Mouse (Mus musculus) hematopoietic stem cell, adult 5-6 weeks (primary cell): ENCODE measurements around the gene Erc2. TPM values are rescaled to one million over a fixed set of nuclear protein-coding genes. Genes with fewer than 3 reads are reported as not detected.
"Not testable (repeated sequence)": the region's sequence is repeated elsewhere in the genome, so short reads cannot be mapped to it uniquely, and the experiment has no call there.

Source experiments
- ATAC-seq, 2 experiments: fragments of 125-278 bp in 1 of 2; replicated peaks in 1 of 2; 2 replicates each; pipeline ENCODE4 v1.8.0; 2016 to 2017; ENCODE audit warnings: inconsistent platforms in 2 of 2, mild to moderate bottlenecking in 2 of 2, moderate number of reproducible peaks in 2 of 2, low read depth in 1 of 2, moderate TSS enrichment in 1 of 2; ENCODE audit not compliant: low FRiP score in 2 of 2, poor library complexity in 2 of 2, severe bottlenecking in 2 of 2, insufficient read depth in 1 of 2, low TSS enrichment in 1 of 2
- total RNA-seq: library from RNA; stranded (forward); fragments of 172-1452, 232-1000 nt; gene quantifications from 2 replicates; pipeline ENCODE4 v1.2.3, GENCODE M21; 2017

Erc2 gene
- 0.38 TPM in 1 of 2 replicates, not detected in the other for total RNA-seq

DNA sequence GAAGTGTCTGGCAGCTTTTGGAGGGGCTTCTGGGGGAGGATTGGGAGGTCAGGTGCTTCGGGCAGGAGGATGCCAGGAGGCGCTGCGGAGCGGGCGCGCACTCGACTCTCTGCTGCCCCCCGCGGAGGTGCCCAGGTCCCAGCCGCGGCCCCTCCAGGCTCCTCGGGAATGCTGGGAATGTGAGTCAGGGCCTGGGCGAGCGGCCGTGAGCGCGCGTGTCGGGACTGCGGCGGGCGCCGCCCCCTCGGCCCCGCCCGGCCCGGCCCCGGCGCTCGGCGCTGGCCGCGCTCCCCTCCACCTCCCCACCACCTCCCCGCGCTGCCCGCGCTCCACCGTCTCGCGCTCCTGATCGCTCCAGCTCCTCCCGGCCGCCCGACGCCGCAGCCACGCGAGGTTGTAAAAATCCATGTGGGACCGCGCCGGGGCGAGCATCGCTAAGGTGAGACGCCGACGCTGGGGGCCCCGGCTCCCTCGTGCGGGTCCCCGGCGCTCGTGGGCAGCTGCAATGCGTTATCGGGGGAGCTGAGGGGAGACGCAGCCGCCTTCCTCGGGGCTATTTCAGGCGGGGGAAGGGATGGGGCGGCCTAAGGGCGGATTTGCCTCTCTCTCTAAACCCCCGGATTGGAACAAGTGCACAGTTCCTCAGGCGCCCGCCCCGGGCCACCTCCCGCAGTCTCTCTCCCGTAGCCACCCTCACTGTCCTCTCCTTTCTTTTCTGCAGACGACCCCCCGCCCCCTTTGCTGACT, at the start of gene Erc2:
Erc2 (plus strand) TSS at position 253 of the 747 bp plus-strand sequence.
- ATAC-seq, result no peak

DNA sequence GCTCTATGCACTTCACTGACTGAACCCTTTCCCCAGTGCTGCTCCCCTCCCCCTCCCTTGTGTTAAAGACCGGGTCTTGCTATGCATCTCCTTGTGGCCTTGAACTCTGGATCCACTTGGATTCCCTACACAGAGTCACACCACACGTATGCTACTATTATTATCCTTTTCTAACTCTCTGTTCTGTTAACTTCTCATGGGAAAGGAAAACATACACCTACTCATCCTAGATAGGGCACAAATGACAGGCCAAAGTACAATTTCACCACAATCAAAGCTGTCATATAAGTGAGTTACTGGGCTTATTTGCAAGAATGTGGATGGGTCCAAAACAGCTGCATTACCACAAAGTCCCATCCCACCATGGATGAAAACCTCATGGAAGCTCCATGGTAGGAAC, 43.8 kb upstream of the Erc2 start:
- no peak for ATAC-seq

DNA sequence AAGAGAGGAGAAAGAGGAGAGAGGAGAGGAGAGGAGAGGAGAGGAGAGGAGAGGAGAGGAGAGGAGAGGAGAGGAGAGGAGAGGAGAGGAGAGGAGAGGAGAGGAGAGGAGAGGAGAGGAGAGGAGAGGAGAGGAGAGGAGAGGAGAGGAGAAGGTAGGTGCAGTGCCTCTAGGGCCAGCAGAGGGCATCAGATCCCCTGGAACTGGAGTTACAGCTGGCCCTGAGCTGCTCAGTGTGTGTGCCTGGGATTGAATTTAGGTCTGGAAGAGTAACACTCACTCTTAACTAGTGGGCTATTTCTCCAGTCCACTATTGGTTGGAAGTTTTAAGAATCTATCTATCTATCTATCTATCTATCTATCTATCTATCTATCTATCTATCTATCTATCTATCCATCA, 32.6 kb upstream of the Erc2 start:
- not testable (repeated sequence) for ATAC-seq

DNA sequence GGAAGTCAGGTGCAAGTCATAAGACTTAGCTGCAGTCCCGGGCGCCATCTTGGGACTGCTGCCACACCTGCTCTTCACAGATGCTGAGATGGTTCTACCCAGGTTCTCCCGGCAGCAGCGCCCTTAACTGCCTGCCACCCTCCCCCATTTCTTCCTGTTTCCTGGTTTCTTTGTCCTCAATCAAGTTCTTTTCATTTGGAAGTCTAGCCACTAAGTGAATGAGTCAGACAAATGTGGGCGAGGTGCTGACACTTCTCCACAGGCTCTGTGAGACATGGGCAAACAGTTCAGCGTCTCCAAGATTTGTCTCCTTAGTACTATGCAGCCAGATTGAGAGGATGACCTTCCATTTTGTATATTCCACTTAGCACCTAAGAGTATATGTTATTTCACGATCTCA, 30.1 kb upstream of the Erc2 start:
- ATAC-seq, result no peak

DNA sequence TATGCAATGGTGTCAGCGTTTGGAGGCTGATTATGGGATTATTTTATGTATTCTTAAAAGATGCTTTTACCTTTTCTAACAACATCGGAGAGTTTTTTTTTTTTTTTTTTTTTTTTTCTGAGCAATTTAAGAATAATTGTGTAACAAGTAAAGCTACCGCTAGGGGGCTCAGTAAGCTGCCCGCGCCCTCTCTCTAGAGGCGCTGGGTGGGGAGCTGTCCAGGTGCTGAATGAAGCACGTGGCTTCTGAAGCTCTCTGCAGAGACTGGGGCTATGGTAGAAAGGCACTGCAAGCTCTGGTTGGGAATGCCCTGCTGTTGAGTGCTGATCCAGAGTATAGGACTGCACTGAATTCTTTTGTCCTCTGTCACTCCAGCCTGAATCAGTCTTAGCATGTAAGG, 26.0 kb upstream of the Erc2 start:
- peak; percentile 86 to 93 for ATAC-seq

DNA sequence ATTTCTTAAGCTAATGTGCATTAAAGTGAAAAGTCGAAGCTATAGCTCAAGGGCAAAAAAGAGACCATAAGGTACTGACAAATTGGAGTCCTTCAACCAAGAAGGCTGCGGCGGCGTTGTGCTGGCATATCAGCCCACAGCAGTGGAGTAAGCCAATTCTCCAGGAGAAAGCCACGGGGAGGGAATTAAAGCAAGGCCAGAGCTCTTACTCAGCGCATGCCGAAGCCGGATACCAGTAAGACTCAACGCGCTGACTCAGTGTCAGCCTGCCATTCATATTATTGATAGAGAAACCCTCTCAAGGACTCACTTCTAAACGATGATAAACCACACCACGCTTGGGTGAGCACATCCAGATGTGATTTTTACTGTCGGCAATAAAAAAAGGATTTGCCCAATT, 20.1 kb upstream of the Erc2 start:
- no peak for ATAC-seq

DNA sequence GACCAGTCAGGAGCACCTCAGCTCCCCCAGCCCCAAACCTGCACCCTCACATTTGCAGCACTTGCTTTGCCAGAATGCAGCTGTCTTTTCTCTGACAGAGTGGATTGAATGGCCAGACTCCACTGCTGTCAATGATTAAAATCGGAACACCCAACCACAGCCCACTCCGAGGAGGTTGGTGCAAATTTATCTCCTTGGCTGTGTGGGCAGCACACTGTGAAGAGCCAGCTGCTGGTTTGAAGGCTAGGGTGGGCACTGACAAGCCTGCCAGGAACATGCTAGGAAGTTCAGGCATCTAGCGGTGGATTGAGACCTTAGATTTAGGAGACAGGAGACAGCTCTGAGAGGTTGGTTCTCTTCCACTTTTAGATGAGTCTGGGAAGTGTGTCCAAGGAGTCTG, 14.8 kb upstream of the Erc2 start:
- no peak for ATAC-seq

DNA sequence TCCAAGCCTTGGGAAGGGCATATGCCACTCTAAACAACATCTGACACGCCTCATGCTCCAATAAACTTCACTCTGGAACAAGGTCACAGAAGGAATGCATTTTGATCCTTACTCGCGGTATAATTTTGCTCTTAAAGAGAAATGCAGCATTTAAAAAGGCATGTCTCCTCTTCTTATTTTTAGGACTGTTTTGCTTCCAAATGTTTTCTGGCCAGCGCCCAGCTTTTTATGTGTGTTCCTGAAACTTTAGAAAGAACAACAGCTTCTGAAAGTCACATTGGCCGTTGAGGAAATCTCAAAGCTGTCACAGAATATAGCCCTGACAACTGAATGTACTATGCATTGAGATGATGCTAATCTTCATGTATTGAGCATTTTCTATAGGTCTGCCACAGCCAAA, 8.5 kb upstream of the Erc2 start:
- ATAC-seq, result no peak

DNA sequence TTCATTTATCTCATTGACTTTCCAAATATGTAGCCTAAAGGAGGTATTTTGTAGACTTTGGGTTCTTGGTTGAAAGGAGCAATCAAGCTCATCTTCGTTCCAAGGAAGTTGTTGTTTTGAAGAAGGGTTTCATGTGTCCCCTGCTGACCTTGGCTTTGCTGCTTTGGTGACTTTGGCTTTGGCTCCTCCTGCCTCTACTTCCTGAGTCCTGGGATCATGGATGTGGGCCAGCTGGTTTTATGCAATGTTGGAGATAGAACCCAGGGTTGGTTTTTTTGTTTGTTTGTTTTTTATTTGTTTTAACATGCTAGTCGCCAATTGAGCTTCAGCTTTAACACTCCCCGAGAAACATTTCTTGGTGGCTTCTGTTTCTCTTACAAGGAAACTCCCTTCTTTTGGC, 4.9 kb upstream of the Erc2 start:
- ATAC-seq, result no peak

DNA sequence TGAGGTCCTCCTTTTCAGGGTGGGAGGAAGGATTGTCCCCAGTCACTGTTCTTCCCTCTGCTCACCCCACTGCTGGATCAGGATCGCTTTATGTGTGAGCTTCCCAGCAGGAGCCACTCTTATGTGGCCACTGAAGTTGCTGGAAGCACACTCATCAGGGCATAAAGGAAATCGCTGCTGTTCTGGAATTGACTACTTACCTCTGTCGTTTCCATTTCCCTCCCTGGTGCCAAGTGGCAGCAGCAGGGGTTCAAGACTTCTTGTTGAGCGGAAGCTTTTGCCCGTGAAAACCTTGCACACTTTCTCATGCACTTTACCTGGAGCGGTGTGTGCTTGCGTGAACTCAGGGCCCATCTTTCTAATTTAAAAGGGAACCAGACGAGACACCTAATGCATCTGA, 652 bp upstream of the Erc2 start:
- ATAC-seq, result no peak

DNA sequence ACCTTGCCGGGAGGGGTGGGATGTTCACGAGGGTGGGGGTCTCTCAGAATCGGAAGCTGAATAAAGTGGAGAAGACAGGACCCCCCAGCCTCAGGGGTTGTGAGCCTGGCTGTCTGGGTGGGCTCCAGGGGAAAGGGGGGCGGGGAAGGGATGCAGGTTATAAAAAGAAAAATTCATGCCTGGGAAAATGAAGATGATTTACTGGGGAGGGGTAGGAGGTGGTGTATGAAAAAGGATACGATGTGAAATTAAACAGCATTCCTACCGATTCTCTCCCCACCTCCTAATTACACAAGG, 643 bp downstream of the Erc2 start:
- ATAC-seq, result no peak

DNA sequence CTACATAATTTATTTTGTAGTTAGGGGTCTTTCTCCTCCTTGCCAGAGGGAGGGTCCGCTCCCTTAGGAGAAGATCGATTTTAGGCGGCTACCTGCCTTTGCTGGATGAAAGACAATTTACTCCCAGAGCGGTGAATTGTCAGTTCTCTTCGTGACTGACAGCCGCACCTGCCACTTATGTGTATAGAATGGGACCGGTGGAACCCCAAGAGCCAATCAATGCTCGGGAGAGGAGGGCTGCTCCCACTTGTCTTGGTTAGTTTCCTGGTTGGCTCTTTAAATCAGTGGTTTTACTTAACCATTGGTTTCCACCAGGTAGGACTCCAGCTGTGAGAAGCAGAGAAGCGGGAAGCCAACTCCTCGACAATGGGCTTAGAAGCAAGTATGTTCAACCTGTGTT, 1.1 kb downstream of the Erc2 start:
- no peak for ATAC-seq

DNA sequence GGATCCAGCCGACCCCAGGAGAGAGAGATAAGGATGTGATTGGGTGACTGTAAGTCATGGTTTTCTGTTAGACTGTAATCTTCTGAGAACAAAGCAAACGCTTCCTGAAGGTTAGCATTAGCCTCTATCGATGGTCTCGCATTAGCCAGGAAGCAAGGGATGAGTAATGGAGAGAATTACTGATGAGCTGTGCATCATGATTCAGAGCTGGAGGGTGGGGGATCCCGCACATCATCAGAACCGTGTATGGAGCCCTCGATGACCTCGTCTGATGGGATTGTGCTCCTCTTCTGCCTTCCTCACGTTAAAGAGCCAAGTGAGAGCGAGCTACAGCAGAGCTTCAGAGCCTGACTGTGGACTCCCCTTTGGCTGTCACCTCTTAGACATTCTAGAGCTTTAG, 6.5 kb downstream of the Erc2 start:
- no peak for ATAC-seq

DNA sequence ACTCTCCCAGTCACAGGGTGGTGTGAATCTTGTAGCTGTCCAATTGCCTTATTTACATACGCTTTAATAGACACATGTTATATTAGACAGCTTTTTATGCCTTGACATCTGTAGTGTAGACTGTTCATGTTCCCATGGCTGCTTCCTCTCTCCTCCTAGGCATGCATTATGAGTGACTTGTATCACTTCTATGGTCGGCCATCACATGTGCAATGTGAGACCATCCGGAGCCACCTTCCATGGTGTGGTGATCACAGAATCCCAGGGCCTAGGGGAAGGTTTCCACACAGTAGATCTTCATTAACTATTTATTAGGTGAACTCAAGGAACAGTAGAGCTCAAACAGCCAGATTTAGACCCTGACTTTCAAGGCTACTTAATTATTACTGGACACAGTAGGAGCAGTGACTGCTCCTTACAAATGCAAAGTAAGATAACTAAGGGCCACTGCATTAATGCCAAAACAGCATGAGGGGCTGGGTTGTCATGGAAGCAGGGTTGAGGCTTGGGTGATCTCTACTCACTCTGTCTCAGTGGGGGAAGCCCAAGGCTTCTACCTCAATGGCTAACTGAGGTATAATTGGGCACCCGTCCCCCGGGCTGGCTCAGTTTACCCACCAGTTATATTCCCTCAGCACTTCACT, 7.3 kb downstream of the Erc2 start:
- ATAC-seq, result no peak

DNA sequence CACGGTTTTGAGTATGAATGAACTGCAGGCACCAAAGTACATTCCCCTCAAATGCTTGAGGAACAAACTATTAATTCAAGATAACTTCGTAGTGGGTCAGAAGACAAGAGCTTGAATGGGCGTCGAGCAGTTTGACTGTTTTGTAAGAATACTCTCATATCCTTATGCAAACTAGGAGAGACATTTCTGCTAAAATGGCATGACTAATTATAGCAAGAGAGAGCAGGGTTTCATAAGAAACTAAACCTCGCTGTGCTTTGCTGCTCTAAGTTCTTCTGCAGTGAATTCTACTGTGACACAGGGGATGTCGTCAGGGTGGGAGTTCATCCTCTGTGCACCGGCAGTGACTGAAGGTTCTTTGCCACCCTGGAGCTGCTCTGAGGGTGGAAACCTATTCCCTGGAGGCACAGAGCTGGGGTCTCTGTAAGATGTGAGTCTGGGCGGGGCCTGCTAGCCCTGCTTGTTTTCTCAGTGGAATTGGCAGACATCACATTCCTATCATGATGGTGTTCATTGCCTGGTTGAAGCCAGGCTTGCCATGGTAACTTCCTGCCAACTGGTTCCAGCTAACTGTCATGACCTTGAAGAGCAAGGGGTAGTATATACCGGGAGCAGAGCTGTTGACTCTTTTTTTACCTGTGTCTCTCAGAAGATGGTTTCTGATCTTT, 8.9 kb downstream of the Erc2 start:
- ATAC-seq, result no peak

DNA sequence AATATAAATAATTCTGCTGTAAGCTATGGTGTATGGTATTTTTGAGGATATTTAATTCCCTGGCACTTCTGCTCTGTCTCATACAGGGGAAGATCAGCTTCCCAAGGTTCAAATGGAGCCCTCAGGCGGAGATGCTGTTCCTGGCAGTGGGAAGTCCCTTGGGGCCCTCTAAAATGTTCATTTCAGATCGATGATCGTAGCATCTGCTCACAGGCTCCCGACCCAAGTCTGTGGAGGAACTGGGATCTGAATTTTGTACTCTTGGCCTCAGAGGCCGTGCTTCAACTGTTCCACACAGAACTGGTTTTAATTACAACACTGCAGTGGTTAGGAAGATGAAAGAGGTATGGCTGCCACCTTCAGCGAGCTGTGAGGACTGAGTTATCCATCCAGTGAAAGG, 12.5 kb downstream of the Erc2 start:
- ATAC-seq, result no peak

DNA sequence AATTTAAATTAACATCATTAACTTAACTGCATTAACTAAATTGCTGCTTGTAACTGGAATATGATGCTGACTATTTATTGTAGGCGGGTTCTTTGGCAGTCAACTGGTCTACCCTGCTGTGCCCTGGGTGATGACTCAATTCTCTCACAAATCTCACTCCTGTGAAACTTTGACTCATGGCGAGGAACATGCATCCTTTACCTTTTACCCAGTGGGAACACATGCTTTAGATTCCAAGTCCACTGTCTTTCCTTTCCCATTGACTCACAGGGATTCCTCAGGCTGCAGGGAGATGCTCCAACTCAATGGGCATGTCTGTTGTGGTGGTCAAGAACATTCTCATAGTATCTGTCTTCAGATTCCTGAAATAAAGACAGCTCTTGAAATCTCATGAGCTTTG, 14.3 kb downstream of the Erc2 start:
- ATAC-seq, result no peak

DNA sequence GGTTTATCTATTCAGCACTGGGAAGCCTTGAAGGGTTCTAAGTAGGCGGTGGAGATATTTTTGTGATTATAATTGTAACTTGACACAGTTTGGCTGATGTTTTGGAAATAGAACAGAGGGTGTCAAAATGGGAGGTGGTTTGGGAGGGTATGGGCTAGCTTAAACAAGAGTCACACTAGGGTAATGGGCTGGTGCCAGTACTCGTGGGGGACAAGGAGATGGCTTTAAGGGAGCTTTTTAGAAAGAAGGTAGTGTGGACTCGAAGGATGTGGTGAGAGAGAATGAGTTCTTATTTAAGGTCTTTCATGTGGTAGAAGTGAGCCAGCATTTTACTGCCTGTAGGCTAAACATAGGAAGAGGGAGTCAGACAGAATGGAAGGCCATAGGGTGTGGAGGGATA, 19.2 kb downstream of the Erc2 start:
- no peak for ATAC-seq

DNA sequence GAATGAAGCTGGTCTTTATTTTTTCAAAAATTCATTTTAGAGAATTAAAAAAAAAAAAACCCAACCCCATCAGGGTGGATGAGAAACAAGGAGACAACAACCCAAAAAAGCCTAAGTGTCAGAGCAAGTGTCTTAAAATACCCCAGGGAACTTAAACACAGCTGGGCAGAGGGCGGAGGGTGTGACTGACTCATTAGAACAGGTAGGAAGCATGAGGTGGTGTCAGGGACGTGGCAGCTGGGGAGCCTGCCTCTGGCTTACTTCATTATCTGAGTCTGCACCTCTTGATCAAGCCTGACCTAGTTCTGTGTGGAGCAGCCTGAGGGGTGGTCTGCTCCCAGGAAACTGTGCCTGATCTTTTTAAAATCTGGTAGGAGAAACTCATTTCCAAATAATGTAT, 20.8 kb downstream of the Erc2 start:
- ATAC-seq, result no peak
